Mouse (Mus musculus) lung, postnatal 25 days (tissue): Measurements from ENCODE around the gene Sord.
"Not testable (repeated sequence)": the region's sequence is repeated elsewhere in the genome, so short reads cannot be mapped to it uniquely, and the experiment has no call there.

ENCODE experiments used
- DNase-seq: peaks from one replicate; pipeline ENCODE4 v3.0.0; 2022; ENCODE audit warnings: low spot score

Sord gene

GRCm38 (mm10) chr2:122234611-122235288, at the start of gene Sord:
Gene Sord (plus strand): TSS chr2:122234749.
- peak; percentile 54 for DNase-seq

DNA sequence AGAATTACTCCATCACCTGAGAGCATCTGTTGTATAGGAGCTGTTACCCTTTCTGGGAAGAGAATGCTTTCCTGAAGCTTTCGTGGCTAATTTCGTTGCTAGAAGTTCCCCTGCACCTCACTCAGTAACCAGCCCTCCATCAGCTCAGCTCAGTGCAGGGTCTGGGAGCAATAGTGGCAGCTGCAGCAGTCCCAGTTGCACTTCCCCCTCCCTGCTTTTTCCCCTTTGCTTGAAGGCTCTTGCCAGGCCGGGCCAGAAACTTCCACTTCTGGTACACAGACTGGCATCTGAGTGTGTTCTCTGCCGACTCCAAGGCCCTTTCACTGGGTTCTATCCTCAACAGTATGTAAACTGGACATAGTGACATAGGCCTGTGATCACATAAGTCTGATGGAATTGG, 49.5 kb upstream of the Sord start:
- DNase-seq = no peak

DNA sequence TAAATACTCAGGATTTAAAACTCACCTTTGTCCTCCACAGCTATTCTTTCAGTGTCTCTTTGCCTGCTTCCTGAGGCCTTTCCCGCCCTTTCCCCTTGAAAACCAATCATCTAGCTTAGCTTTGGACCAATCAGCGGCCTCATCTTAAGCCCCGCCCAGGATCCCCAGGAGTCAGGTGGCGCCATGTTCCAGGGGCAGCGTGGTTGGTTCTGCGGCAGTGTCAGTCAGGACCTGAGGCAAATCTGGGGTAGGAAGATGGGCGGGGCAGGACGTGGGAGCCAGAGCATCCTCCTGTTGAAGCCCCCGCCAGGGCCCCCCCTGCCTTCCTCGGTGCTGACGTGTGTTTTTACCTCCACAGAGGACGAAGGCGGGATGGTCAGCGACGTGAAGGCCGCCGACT, 48.4 kb upstream of the Sord start, which contains the start of the genes Patl2 and Terb2:
Gene Patl2 (minus strand): TSS at position 84 of the 400 bp plus-strand sequence.
Gene Terb2 (plus strand): TSS at position 167 of the 400 bp plus-strand sequence.
- no peak for DNase-seq

DNA sequence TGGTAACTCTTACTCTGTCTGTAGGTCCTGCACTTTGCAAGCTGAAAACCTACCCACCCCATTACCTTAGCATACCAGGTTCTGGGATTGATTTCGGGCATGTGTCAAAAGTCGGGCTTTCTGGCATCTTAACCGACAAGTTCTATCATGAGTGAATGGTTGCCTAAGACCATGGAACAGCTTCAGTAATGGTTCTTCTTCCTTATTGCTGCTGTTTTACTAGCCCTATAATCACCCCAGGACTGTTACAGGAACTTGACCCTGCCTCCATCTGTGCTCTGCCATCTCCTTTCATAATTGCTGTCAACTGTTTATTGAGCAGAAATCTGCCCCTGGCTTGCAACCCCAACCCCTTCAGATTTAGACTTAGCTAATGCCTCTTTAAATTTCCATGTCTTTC, 47.8 kb upstream of the Sord start:
- no peak for DNase-seq

DNA sequence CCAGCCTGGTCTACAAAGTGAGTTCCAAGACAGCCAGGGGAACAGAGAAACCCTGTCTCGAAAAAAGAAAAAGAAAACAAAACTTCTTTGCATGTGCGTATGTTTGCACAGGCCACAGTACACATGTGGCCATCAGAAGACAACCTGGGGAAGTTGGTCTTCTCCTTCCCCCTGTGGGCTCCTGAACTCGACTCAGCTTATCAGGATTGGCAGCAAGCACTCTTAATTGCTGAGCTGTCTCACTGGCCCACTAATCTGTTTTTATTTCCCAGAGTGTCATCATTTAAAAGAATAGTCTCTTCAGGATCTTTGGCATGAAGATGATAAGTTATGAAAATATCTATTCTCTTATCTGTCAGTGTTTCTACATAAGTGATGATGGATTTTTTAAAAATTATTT, 42.7 kb upstream of the Sord start:
- DNase-seq = no peak

DNA sequence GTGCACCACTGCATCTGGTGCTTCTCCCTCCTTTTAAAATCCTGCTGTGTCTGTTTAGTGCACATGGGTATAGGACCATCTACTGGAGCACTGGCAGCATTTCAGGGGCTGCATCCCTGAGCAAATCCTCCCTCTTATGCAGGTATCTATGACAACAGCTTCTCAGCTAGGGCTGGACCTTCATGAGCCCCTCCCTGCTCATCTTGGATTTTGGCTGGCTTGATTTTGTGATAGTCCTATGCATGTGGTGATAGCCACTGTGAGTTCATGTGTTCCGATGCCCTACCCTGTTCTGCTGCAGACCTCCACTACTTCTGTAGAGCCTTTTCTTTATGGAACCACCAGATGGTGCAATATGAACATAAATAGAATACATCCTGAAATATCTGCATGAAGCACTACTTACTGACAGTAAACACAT, 40.0 kb upstream of the Sord start:
- peak; percentile 39 for DNase-seq

DNA sequence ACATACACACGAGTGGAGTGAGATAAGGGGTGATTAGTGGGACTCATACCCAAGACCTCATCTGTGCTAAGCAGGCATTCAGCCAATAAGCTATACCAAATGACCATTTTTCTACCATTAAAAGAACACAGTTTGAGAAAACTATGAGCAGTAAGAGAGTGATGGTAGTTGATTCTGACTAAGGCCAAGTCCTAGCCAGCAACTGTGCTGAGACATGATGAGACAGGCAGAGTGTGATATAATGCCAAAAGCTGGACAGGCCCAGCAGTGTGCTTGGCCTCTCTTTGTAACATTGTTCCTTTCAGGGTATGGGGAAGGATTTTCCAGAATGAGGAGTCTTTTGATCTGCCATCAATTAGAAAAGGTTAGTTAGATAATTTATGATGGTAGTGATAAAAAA, 33.0 kb upstream of the Sord start:
- no peak for DNase-seq

DNA sequence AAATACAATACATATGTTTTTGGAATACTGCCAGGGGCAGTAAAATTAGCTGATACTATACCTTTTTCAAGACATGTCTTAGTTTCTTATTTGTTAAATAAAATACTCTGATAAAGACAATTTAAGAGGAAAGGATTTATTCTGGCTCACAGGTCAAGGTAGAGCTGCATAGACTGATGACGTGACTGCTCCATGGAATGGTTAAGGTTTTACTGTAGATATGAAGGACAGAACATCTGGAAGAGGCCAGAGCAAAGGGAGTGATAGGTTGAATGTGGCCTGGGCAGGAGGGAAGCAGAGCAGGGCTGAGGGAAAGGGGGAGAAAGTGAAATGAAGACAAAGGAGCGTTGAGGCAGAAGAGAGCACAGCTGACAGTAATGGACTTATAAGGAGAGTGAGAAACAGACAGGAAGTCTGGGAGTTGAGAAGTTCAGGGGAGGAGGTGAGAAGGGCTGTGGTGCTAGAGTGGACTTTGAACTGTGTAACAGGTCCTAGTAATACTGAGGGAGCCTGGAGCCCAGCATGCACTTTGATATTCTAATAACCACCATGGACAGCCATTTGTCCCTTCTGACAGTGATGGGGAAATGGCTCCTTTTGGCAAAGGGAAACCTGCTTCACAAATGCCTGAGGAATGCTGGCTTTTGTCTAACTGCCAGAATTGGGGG, 28.0 kb upstream of the Sord start:
- no peak for DNase-seq

GRCm38 (mm10) chr2:122210534-122211228, 23.9 kb upstream of the Sord start:
- no peak for DNase-seq

DNA sequence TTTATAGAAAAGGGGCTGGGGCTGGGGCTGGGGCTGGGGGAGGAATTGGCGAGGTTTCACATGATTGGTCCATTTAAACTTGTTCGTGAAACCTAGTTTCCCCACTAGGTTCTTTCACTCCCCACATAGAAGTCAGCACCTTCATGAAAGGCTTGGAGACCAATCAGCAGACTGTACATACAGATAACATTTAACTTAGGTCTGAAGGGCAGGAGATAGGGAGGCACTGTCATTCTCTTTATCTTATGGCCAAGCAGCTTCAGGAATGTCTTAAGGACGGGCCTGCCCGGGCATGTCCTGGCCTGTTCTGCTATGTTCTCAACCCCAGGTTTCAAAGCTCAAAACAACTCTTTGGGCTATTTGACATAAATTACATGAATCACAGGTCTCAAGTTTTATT, 17.5 kb upstream of the Sord start:
- not testable (repeated sequence) for DNase-seq

DNA sequence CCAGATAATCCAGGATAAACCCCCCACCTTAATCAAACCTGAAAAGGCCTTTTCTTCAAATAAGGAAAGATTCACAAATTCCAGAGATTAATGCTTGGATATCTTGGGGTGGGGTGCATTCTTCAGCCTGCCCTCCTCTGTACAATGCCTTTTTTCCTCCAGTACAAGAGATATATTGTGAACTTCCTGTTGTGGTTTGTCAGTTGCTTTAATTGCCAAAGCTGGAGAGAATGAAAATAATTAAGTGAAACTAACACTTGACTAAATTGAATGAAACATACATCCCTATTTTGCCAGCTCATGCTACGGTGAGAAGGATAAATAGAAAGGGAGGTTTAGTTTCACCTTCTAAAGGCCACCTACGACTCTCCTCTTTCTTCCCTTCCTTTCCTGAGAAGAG, 16.3 kb upstream of the Sord start:
- no peak for DNase-seq

DNA sequence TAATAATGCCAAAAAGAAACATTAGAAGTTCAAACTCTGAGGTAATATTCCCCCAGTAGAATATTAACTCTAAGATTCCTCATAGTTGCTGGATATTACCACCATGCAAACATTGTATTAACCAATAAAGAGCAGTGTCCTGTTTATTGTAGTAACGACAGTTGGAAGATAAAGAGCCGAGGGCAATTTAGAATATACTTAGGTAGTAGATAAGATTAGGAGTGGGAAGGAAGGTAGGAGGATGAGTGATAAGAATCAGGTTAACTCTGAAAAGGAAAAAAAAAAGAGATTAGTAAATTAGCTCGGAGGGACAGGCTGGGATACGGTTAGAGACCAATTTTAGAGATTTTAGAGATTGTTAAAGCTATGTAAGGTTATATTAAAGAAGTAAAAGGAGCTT, 13.2 kb upstream of the Sord start:
- DNase-seq = no peak

DNA sequence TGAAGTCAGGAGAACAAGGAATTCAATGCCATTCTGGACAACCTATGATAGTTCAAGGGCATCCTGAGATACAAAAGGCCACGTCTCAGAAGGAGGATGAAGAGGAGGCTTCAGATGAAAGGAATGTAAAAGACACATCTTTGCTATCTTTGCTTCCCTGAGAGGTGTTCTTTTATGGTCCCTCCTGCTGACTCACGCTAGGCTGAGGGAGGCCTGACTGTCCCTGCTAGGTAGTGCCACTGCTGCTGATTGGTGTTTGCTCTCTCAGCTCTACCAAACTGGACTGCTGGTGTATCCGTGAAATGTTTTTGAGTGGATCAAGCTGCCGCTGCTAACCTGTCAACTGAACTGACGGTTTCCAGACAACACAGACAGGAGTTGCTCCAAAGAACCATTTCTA, 12.8 kb upstream of the Sord start:
- no peak for DNase-seq

GRCm38 (mm10) chr2:122222272-122222671, 12.3 kb upstream of the Sord start:
- DNase-seq = no peak

DNA sequence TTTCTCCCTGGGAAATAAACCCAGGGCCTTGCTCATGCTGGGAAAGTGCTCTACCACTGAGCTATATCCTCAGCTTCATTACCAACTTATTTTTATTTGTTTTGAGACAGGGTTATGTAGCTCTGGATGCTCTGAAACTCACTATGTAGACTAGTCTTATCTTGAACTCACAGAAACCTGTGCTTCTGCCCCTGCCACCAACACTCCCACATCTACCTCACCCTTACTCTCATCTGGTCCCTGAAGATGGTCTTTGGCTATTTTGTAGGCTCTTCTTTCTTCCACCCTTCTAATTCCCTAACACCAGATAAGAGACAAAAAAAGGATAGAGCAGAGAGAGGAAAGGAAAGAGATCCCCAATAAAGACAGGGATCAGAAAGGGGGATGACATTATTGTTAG, 10.9 kb upstream of the Sord start:
- DNase-seq = no peak

GRCm38 (mm10) chr2:122230395-122230794, 4.2 kb upstream of the Sord start:
- DNase-seq = no peak

- no peak for DNase-seq
These were observed 2.9 kb upstream of the Sord start for GRCm38 (mm10) chr2:122231616-122232015.

DNA sequence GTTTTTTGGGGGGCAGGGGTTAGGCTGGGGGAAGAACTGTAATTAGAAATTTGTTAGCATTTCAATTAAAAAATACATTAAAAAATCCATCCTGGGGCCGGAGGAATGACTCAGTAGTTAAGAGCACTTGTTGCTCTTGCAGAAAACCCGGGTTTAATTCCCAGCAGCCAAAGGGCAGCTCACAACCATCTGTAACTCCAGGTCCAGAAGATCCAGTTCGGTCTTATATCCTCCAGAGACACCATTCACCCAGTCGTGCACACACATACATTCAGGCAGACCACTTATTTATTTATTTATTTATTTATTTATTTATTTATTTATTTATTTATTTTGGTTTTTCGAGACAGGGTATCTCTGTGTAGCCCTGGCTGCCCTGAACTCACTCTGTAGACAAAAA, 1.2 kb upstream of the Sord start:
- DNase-seq = no peak

GRCm38 (mm10) chr2:122233759-122234557, 591 bp upstream of the Sord start:
- peak; percentile 51 for DNase-seq

DNA sequence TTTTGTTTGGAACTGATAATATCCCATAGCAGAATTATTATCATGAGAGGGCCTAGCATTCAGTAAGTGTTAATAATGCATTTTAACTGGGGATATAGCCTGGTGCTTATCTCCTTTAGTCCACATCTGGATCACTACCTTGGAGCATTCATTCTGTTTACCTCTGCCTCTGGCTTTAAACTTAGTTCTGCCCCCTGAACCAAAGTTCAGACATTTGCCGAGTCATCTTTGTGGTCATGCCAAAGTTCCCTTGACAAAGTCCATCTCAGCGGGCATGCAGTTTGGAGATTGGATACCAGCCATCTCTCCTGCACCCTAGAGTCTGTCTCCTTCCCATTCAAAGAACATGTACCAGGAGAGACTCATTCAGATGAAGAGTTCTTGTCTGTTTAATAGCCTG, 876 bp downstream of the Sord start:
- no peak for DNase-seq

GRCm38 (mm10) chr2:122236321-122236720, 1.8 kb downstream of the Sord start:
- peak; percentile 13 for DNase-seq

GRCm38 (mm10) chr2:122237891-122238470, 3.4 kb downstream of the Sord start:
- peak; percentile 27 for DNase-seq
